Mouse (Mus musculus) hindbrain, embryonic 11.5 days (tissue): ENCODE data around the gene 5730522E02Rik. TPM values are rescaled to one million over a fixed set of nuclear protein-coding genes. Genes with fewer than 3 reads are reported as not detected.
A peak's percentile ranks its signal among the peaks of the same experiment; 100 is the strongest.

Experiments used
- ATAC-seq: fragments of 200-750 bp; cut with Nextera tagmentation; 2 replicates; pipeline ENCODE4 v1.8.0; 2017; ENCODE audit warnings: mild to moderate bottlenecking, moderate TSS enrichment, moderate library complexity; ENCODE audit not compliant: low FRiP score
- DNase-seq: peaks from one replicate; pipeline ENCODE4 v3.0.0-alpha.2; 2015; ENCODE audit warnings: low spot score
- H3K27ac ChIP-seq: fragments of 300-500 bp; sonication (generic); 2 replicates; pipeline ENCODE4 v1.5.1; 2014; ENCODE audit warnings: mild to moderate bottlenecking, low read depth, low read length
- H3K27me3 ChIP-seq: fragments of 300-500 bp; sonication (generic); 2 replicates; pipeline ENCODE4 v1.6.1; 2014; ENCODE audit warnings: mild to moderate bottlenecking, low read length, moderate library complexity, mixed read lengths; ENCODE audit not compliant: control insufficient read depth, insufficient read depth
- H3K36me3 ChIP-seq: fragments of 300-500 bp; sonication (generic); 2 replicates; pipeline ENCODE4 v1.6.1; 2014; ENCODE audit warnings: mild to moderate bottlenecking, low read length, moderate library complexity, mixed read lengths; ENCODE audit not compliant: control insufficient read depth, insufficient read depth
- H3K4me1 ChIP-seq: fragments of 300-500 bp; sonication (generic); replicated peaks from 2 replicates; pipeline ENCODE4 v1.6.1; 2014; ENCODE audit warnings: low read length, mixed read lengths; ENCODE audit not compliant: control insufficient read depth, insufficient read depth
- H3K4me2 ChIP-seq: fragments of 300-500 bp; sonication (generic); replicated peaks from 2 replicates; pipeline ENCODE4 v1.6.1; 2014; ENCODE audit warnings: mild to moderate bottlenecking, low read depth, low read length
- H3K4me3 ChIP-seq: fragments of 300-500 bp; sonication (generic); 2 replicates; pipeline ENCODE4 v1.5.1; 2014; ENCODE audit warnings: low read depth, low read length
- H3K9ac ChIP-seq: fragments of 300-500 bp; sonication (generic); 2 replicates; pipeline ENCODE4 v1.6.1; 2014; ENCODE audit warnings: low read depth, low read length
- H3K9me3 ChIP-seq: fragments of 300-500 bp; sonication (generic); 2 replicates; pipeline ENCODE4 v1.6.1; 2016; ENCODE audit warnings: low read length; ENCODE audit not compliant: control insufficient read depth
- WGBS: fragments of 180-500 bp; shearing (Covaris S2); extraction: QIAGEN DNeasy Blood & Tissue Kit; methylation state at CpG from one replicate; pipeline ENCODE4 v1.1.7; 2014; 5-methylcytosine and 5-hydroxymethylcytosine counted together
- polyA plus RNA-seq: library from polyadenylated mRNA; unstranded; fragments of >200 nt; fragmentation: Nextera tagmentation; extraction: Ambion mirVana; gene quantifications from 2 replicates; pipeline ENCODE4 v1.2.1, GENCODE M21; 2014

The 5730522E02Rik gene
- polyA plus RNA-seq, 1 experiment from 2014 or later: 8.0 TPM

GRCm38 (mm10) chr11:25926267-25926666, 284.3 kb downstream of the 5730522E02Rik start:
- DNase-seq (no peak), ATAC-seq (no peak)
- H3K4me2 ChIP-seq: no peak overlapping the region
- H3K27ac ChIP-seq: no peak overlapping the region
- H3K9me3 ChIP-seq: no peaks in the 10 kb centered on the region
- H3K36me3 ChIP-seq: no peaks in the 10 kb centered on the region
- H3K4me3 ChIP-seq: no peak overlapping the region
- no peaks in the 10 kb centered on the region for H3K27me3 ChIP-seq
- WGBS: 78% methylated on average over 2 of the region's 2 CpGs
- no peak overlapping the region for H3K9ac ChIP-seq
- no peaks in the 10 kb centered on the region for H3K4me1 ChIP-seq

GRCm38 (mm10) chr11:25902321-25902720, 308.2 kb downstream of the 5730522E02Rik start:
- WGBS: 87% methylated on average over 2 of the region's 2 CpGs
- Histone ChIP-seq H3K4me1 (no peaks in the 10 kb centered on the region), H3K36me3 (no peaks in the 10 kb centered on the region), H3K9ac (no peak overlapping the region), H3K4me2 (no peak overlapping the region), H3K27me3 (no peaks in the 10 kb centered on the region), H3K9me3 (no peaks in the 10 kb centered on the region), H3K4me3 (no peak overlapping the region), H3K27ac (no peak overlapping the region)
- DNase-seq (no peak), ATAC-seq (no peak)

- no peak overlapping the region for H3K9ac ChIP-seq
- WGBS: 78% methylated on average over 2 of the region's 2 CpGs
Measured at GRCm38 (mm10) chr11:25901666-25902065, 308.9 kb downstream of the 5730522E02Rik start.

DNA sequence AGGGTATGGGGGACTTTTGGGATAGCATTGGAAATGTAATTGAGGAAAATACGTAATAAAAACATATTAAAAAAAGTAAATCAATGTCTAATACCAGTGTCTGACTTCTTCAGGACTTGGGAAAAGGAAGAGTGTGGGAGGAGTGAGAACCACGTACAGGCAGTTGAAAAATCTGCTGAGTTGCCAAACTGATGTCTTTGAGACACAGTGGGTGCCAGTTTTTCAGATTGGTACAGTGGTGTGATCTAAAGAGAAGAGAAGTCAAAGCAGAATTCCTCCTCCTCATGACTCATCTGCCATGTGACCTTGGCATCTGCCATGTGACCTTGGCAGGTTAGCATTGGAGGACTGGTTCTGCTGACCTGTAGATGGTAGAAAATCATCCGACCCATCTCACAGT, 316.7 kb downstream of the 5730522E02Rik start:
- H3K27me3 ChIP-seq: no peaks in the 10 kb centered on the region
- H3K27ac ChIP-seq: no peak overlapping the region
- 96% methylated on average over 3 of the region's 3 CpGs for WGBS
- H3K9ac ChIP-seq: no peak overlapping the region
- no peaks in the 10 kb centered on the region for H3K4me1 ChIP-seq
- no peak for DNase-seq
- no peak overlapping the region for H3K4me2 ChIP-seq
- no peak for ATAC-seq
- H3K4me3 ChIP-seq: no peak overlapping the region
- H3K36me3 ChIP-seq: no peaks in the 10 kb centered on the region
- H3K9me3 ChIP-seq: no peaks in the 10 kb centered on the region

More at GRCm38 (mm10) chr11:25901666-25902065, 308.9 kb downstream of the 5730522E02Rik start:
- Histone ChIP-seq H3K27ac (no peak overlapping the region), H3K36me3 (no peaks in the 10 kb centered on the region), H3K27me3 (no peaks in the 10 kb centered on the region), H3K4me1 (no peaks in the 10 kb centered on the region), H3K9me3 (no peaks in the 10 kb centered on the region), H3K4me3 (no peak overlapping the region), H3K4me2 (no peak overlapping the region)
- ATAC-seq: no peak
- DNase-seq: no peak

DNA sequence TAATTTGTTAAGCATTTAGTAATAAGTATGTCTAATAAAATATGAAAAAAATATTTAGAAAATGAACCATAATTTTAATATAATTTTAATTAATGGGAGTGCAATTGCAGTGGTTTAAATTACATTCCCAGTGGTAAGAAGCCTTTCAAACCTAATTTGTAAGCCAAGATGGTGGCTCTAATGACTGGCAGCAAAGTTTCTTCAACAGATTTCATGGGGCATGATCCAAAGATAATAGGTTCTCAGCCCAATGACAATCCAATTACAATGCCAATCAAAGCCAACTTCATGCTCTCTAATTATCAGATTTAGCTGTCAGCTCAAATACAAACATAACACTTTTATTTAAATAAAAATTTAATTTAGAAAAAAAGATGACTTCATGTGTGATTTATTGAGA, 337.6 kb downstream of the 5730522E02Rik start:
- Histone ChIP-seq H3K9me3 (no peaks in the 10 kb centered on the region), H3K4me2 (no peak overlapping the region), H3K4me3 (no peak overlapping the region), H3K27me3 (no peaks in the 10 kb centered on the region), H3K9ac (no peak overlapping the region), H3K36me3 (no peaks in the 10 kb centered on the region), H3K4me1 (no peaks in the 10 kb centered on the region), H3K27ac (no peak overlapping the region)
- DNase-seq: no peak
- ATAC-seq: no peak

GRCm38 (mm10) chr11:25872317-25872716, 338.2 kb downstream of the 5730522E02Rik start:
- Histone ChIP-seq H3K27ac (no peak overlapping the region), H3K4me3 (no peak overlapping the region), H3K4me1 (no peaks in the 10 kb centered on the region), H3K9me3 (no peaks in the 10 kb centered on the region), H3K4me2 (no peak overlapping the region), H3K27me3 (no peaks in the 10 kb centered on the region), H3K36me3 (no peaks in the 10 kb centered on the region), H3K9ac (no peak overlapping the region)
- ATAC-seq: no peak
- WGBS: 59% methylated on average over 4 of the region's 4 CpGs
- no peak for DNase-seq

DNA sequence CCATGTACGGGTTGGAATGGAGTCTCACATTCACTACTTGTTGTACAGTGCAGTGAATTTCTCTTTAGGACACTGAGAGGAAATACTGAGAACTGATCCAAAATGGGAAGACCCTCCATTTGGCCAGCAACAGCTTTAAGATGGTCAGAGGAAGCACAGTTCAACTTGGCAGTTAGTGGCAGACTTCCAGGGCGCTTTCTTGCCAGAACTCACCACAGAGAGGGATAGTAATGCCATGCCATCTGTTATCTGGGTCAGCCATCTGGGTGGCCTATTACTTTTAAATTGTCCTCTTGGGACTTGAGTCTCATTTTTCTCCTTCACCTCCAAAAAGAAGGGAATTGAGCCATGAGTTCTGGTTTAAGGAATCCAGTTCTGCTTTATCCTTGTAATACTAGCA, 344.3 kb downstream of the 5730522E02Rik start:
- no peak for ATAC-seq
- Histone ChIP-seq H3K9me3 (no peaks in the 10 kb centered on the region), H3K27ac (no peak overlapping the region), H3K4me3 (no peak overlapping the region), H3K36me3 (no peaks in the 10 kb centered on the region), H3K27me3 (no peaks in the 10 kb centered on the region), H3K4me1 (no peaks in the 10 kb centered on the region), H3K9ac (no peak overlapping the region), H3K4me2 (no peak overlapping the region)
- WGBS: 81% methylated on average over 2 of the region's 2 CpGs
- DNase-seq: no peak

- no peak overlapping the region for H3K27ac ChIP-seq
- H3K4me3 ChIP-seq: no peak overlapping the region
- H3K4me2 ChIP-seq: no peak overlapping the region
- H3K9ac ChIP-seq: no peak overlapping the region
- no peaks in the 10 kb centered on the region for H3K4me1 ChIP-seq
- H3K36me3 ChIP-seq: no peaks in the 10 kb centered on the region
- peak; percentile 91 for DNase-seq
- no peaks in the 10 kb centered on the region for H3K27me3 ChIP-seq
- 8% methylated on average over 9 of the region's 9 CpGs for WGBS
- ATAC-seq: peak; percentile 89
- H3K9me3 ChIP-seq: no peaks in the 10 kb centered on the region
Measured at GRCm38 (mm10) chr11:25862686-25863085, 347.9 kb downstream of the 5730522E02Rik start.

DNA sequence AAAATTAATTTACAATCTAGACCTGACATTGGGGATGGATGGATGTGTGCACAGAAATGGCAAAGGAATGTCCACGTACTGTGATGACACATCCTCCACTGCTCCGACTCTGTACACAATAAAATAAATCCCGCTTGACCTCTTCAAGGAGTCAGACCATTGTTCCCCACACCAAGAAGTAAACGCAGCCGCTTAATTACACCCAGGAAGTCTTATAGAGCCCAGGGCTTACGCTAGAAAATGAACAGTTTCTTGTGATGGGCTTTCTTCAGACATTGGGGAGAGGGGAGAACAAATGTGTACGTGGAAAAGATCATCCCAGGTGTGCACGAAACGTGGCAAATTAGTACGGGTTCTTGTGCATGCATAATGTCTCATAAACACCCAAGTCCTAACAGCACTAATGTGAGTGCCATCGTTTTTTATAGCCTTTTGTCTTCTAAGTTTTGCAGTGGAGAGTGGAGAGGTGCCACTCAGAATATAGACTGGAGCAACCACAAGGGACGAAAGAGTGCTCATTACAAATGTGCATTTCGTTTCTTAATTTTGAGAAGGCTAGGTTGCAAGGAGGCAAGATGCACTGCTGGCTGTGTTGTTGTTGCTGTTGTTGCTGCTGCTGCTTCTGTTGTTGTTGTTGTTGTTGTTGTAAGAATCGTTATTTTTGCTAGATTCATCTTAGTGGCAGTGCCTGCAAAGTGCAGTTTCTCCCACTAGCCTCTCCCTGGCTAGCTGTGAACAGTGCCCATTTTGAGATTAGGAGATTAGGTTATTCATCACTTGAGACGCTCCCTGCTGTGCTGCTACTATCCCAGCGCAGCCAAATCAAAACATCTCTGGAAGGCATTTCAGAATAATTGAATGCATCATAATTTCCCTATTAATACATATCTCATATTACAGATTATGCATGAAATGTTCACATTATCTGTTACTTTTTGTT, 353.7 kb downstream of the 5730522E02Rik start:
- H3K27me3 ChIP-seq: no peaks in the 10 kb centered on the region
- H3K9ac ChIP-seq: no peak overlapping the region; the same call in 1 of the 2 replicates
- 42% methylated on average over 16 of the region's 16 CpGs for WGBS
- no peaks in the 10 kb centered on the region for H3K9me3 ChIP-seq
- H3K4me3 ChIP-seq: no peak overlapping the region
- no peaks in the 10 kb centered on the region for H3K36me3 ChIP-seq
- DNase-seq: no peak
- H3K27ac ChIP-seq: peak overlapping the region; percentile 31; the same call in 1 of the 2 replicates
- no peak overlapping the region for H3K4me2 ChIP-seq
- peak; percentile 48; the same call in 1 of the 2 replicates for ATAC-seq
- peaks cover 9% of the 10 kb centered on the region for H3K4me1 ChIP-seq
